ENCODE assay signal across 15 mouse cellular contexts in genomic region chr4:128178974-128179373, GRCm38 (mm10).
DNase-seq lines count a peak whose midpoint lies in the region; ATAC-seq and TF ChIP-seq lines count a peak whose summit lies in the region.
"Had no signal": no experiment of that assay in that cellular context is flagged by ENCODE, and none has a peak within 500 bp of the region (broad histone marks: within the 10 kb centered on the region; RNA-seq: fewer than 3 reads in every experiment).

No protein-coding gene starts in this region.

- peaks cover 19% of the 10 kb centered on the region; the same call in 1 of the 2 replicates for H3K4me1 ChIP-seq in hindbrain, postnatal 0 days (ENCODE audit: insufficient read depth, low read length)
- H3K4me1 ChIP-seq in hindbrain, embryonic 13.5 days (replicated peaks), result peaks cover 50% of the 10 kb centered on the region
- peaks cover 40% of the 10 kb centered on the region for H3K4me1 ChIP-seq in midbrain, embryonic 16.5 days (ENCODE audit: control insufficient read depth, insufficient read depth, low read length)
- H3K4me1 ChIP-seq: lung, embryonic 15.5 days had no signal

- WGBS in hindbrain, postnatal 0 days, result 26% methylated on average over 8 of the region's 8 CpGs
- WGBS in hindbrain, embryonic 13.5 days, result 47% methylated on average over 8 of the region's 8 CpGs
- WGBS in midbrain, embryonic 16.5 days, result 30% methylated on average over 8 of the region's 8 CpGs

- no peak overlapping the region for H3K9ac ChIP-seq in hindbrain, postnatal 0 days (replicated peaks; ENCODE audit: low read length)
- no peak overlapping the region for H3K9ac ChIP-seq in hindbrain, embryonic 13.5 days
- H3K9ac ChIP-seq in midbrain, embryonic 16.5 days (ENCODE audit: low read depth, low read length), result no peak overlapping the region
- H3K9ac ChIP-seq: liver, embryonic 14.5 days; lung, embryonic 15.5 days; neural tube, embryonic 12.5 days had no signal

- peak overlapping the region; percentile 20; the same call in 1 of the 2 replicates for H3K27ac ChIP-seq in hindbrain, postnatal 0 days
- H3K27ac ChIP-seq in hindbrain, embryonic 13.5 days, result no peak overlapping the region
- peak overlapping the region; percentile 62 for H3K27ac ChIP-seq in midbrain, embryonic 16.5 days (ENCODE audit: low read length)
- H3K27ac ChIP-seq: kidney, postnatal 0 days; liver, embryonic 14.5 days; lung, embryonic 15.5 days; neural tube, embryonic 12.5 days had no signal

- ATAC-seq in hindbrain, postnatal 0 days, result peak; percentile 42; the same call in 1 of the 2 replicates
- no peak for ATAC-seq in hindbrain, embryonic 13.5 days (ENCODE audit: low FRiP score)
- peak; percentile 44; the same call in 1 of the 2 replicates for ATAC-seq in midbrain, embryonic 16.5 days

- H3K27me3 ChIP-seq in hindbrain, postnatal 0 days (ENCODE audit: insufficient read depth, low read length), result no peaks in the 10 kb centered on the region
- H3K27me3 ChIP-seq in hindbrain, embryonic 13.5 days, result no peaks in the 10 kb centered on the region
- no peaks in the 10 kb centered on the region for H3K27me3 ChIP-seq in midbrain, embryonic 16.5 days (ENCODE audit: control insufficient read depth, insufficient read depth, low read depth, low read length)
- H3K27me3 ChIP-seq: lung, embryonic 15.5 days; neural tube, embryonic 12.5 days had no signal

- no peak overlapping the region for H3K4me3 ChIP-seq in hindbrain, postnatal 0 days (ENCODE audit: low read length)
- no peak overlapping the region for H3K4me3 ChIP-seq in hindbrain, embryonic 13.5 days
- H3K4me3 ChIP-seq in midbrain, embryonic 16.5 days (ENCODE audit: low read depth, low read length), result no peak overlapping the region
- H3K4me3 ChIP-seq: lung, embryonic 15.5 days; neural tube, embryonic 12.5 days had no signal

- no peak for TF ChIP-seq CTCF in hindbrain, postnatal 0 days (IDR thresholded peaks at IDR 0.05; ENCODE audit: low read depth)

- no peaks in the 10 kb centered on the region for H3K36me3 ChIP-seq in hindbrain, postnatal 0 days (ENCODE audit: insufficient read depth, low read length)
- no peaks in the 10 kb centered on the region for H3K36me3 ChIP-seq in hindbrain, embryonic 13.5 days
- H3K36me3 ChIP-seq in midbrain, embryonic 16.5 days (ENCODE audit: control insufficient read depth, insufficient read depth, low read length), result no peaks in the 10 kb centered on the region
- H3K36me3 ChIP-seq: lung, embryonic 15.5 days; neural tube, embryonic 12.5 days had no signal

- H3K9me3 ChIP-seq in hindbrain, postnatal 0 days (ENCODE audit: low read length), result no peaks in the 10 kb centered on the region
- H3K9me3 ChIP-seq in hindbrain, embryonic 13.5 days, result no peaks in the 10 kb centered on the region
- H3K9me3 ChIP-seq in midbrain, embryonic 16.5 days (replicated peaks; ENCODE audit: control insufficient read depth, low read length, poor library complexity, severe bottlenecking), result no peaks in the 10 kb centered on the region
- H3K9me3 ChIP-seq: lung, embryonic 15.5 days; neural tube, embryonic 12.5 days had no signal

- peak; percentile 79 for DNase-seq in hindbrain, postnatal 0 days (ENCODE audit: low spot score)
- peak; percentile 26 for DNase-seq in right cerebral cortex, postnatal 4 days
- DNase-seq in right cerebral cortex, postnatal 36 days (ENCODE audit: low spot score in 2 of 2), result no peak
- DNase-seq in gastrocnemius, adult 18-20 months (ENCODE audit: low spot score), result no peak
- no peak for DNase-seq in kidney, adult 8-10 months
- DNase-seq: gastrocnemius, postnatal 36 days; kidney, adult 11 months; lung, postnatal 4 days; right cerebral cortex, postnatal 25 days had no signal

- no peak overlapping the region for H3K4me2 ChIP-seq in hindbrain, postnatal 0 days (ENCODE audit: low read depth, low read length)
- no peak overlapping the region for H3K4me2 ChIP-seq in hindbrain, embryonic 13.5 days
- H3K4me2 ChIP-seq in midbrain, embryonic 16.5 days (ENCODE audit: low read length), result 0 out of 2 replicates have a peak overlapping the region, but pooled peaks have one; percentile 2
- H3K4me2 ChIP-seq: lung, embryonic 15.5 days; neural tube, embryonic 12.5 days had no signal

Comparison
In these comparisons a context has a peak if more than half of its experiments do, and no peak if none do; other contexts are left out.
1. DNase-seq: peak in hindbrain, postnatal 0 days (single experiment) and right cerebral cortex, postnatal 4 days (single experiment); none in right cerebral cortex, postnatal 36 days (0 of 2), gastrocnemius, adult 18-20 months (single experiment) and kidney, adult 8-10 months (0 of 2).